Mouse (Mus musculus): ENCODE data around the gene Sigmar1. TPM values are rescaled to one million over a fixed set of nuclear protein-coding genes. Genes with fewer than 3 reads are reported as not detected.

The Sigmar1 gene
- polyA plus RNA-seq, 1 experiment from 2014 or later = 90.6 TPM

DNA sequence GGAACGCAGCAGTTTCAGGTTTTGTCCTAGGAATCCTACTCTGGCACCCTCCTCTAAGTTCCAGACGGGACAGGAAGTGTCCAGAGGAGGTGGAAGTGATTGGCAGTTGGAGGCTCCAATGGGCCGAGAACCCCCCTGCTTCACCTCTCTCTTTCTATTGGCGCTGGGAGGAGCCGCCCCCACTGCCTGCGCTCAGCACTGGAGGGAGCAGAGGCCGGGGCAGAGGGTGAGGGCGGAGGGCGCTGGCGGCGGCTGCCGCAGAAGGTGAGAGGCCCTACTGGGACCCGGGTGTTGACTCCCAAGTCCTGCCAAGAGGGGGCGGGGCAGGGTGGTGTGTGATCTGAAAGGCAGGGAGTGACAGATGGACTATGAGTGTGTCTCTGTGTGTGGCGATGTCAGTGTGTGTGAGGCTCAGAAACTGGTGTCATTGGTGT, 4.3 kb upstream of the Sigmar1 start:
- H3K9ac ChIP-seq (replicated peaks; ENCODE audit: low read depth, low read length) = peak overlapping the region; percentile 48
- peak overlapping the region; percentile 91 for H3K27ac ChIP-seq (ENCODE audit: low read length)
- WGBS = 1% methylated on average over 15 of the region's 15 CpGs
- peaks cover 34% of the 10 kb centered on the region for H3K4me1 ChIP-seq (ENCODE audit: control insufficient read depth, insufficient read depth, low read length)
- peak; percentile 85 for ATAC-seq (ENCODE audit: insufficient number of reproducible peaks, insufficient read depth, low FRiP score, low read depth)
- H3K36me3 ChIP-seq (ENCODE audit: control insufficient read depth, insufficient read depth, low read length) = no peaks in the 10 kb centered on the region; the same call in 1 of the 2 replicates
- H3K9me3 ChIP-seq (ENCODE audit: control insufficient read depth, low read depth, low read length) = no peaks in the 10 kb centered on the region
- H3K4me2 ChIP-seq (replicated peaks; ENCODE audit: low read depth, low read length) = peak overlapping the region; percentile 79
- H3K27me3 ChIP-seq (ENCODE audit: control insufficient read depth, insufficient read depth, low read length) = no peaks in the 10 kb centered on the region
- peak overlapping the region; percentile 52 for H3K4me3 ChIP-seq (ENCODE audit: low read depth, low read length)

- Histone ChIP-seq H3K27me3 (ENCODE audit: control insufficient read depth, insufficient read depth, low read length) (no peaks in the 10 kb centered on the region), H3K36me3 (ENCODE audit: control insufficient read depth, insufficient read depth, low read length) (no peaks in the 10 kb centered on the region; the same call in 1 of the 2 replicates), H3K9me3 (ENCODE audit: control insufficient read depth, low read depth, low read length) (no peaks in the 10 kb centered on the region), H3K4me3 (ENCODE audit: low read depth, low read length) (peak overlapping the region; percentile 52), H3K4me2 (replicated peaks; ENCODE audit: low read depth, low read length) (peak overlapping the region; percentile 79), H3K9ac (replicated peaks; ENCODE audit: low read depth, low read length) (peak overlapping the region; percentile 48; the same call in 1 of the 2 replicates), H3K27ac (ENCODE audit: low read length) (peak overlapping the region; percentile 91), H3K4me1 (ENCODE audit: control insufficient read depth, insufficient read depth, low read length) (peaks cover 38% of the 10 kb centered on the region)
- 19% methylated on average over 6 of the region's 6 CpGs for WGBS
- ATAC-seq (ENCODE audit: insufficient number of reproducible peaks, insufficient read depth, low FRiP score, low read depth) = no peak
These were observed 3.8 kb upstream of the Sigmar1 start for GRCm38 (mm10) chr4:41759656-41760287.

GRCm38 (mm10) chr4:41759206-41759605, 3.2 kb upstream of the Sigmar1 start:
- 83% methylated on average over 9 of the region's 9 CpGs for WGBS
- ATAC-seq (ENCODE audit: insufficient number of reproducible peaks, insufficient read depth, low FRiP score, low read depth) = no peak
- Histone ChIP-seq H3K36me3 (ENCODE audit: control insufficient read depth, insufficient read depth, low read length) (no peaks in the 10 kb centered on the region; the same call in 1 of the 2 replicates), H3K27me3 (ENCODE audit: control insufficient read depth, insufficient read depth, low read length) (no peaks in the 10 kb centered on the region), H3K27ac (ENCODE audit: low read length) (peak overlapping the region; percentile 91; the same call in 1 of the 2 replicates), H3K9ac (replicated peaks; ENCODE audit: low read depth, low read length) (no peak overlapping the region), H3K4me2 (replicated peaks; ENCODE audit: low read depth, low read length) (no peak overlapping the region), H3K9me3 (ENCODE audit: control insufficient read depth, low read depth, low read length) (no peaks in the 10 kb centered on the region), H3K4me3 (ENCODE audit: low read depth, low read length) (no peak overlapping the region), H3K4me1 (ENCODE audit: control insufficient read depth, insufficient read depth, low read length) (peaks cover 40% of the 10 kb centered on the region)

DNA sequence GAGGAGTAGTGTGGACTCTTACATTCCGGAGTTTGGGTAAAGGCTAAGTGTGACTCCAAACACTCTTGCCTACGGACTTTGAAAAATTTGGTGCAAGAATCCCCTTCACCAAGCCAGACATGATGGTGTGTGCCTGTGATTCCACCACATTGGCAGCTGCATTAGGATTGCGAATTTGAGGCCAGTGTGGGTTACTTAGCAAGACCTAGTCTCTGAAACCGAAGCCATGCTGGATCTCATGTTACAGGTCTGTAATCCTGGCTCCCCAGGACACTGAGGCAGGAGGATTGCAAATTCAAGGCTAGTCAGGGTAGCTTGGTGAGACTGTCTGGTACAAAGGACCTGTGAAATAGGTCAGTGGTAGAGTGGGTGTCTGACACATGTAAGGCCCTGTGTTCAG, 2.7 kb upstream of the Sigmar1 start:
- H3K27ac ChIP-seq (ENCODE audit: low read length) = no peak overlapping the region
- ATAC-seq (ENCODE audit: insufficient number of reproducible peaks, insufficient read depth, low FRiP score, low read depth) = no peak
- WGBS = 92% methylated on average over 4 of the region's 4 CpGs
- H3K9ac ChIP-seq (replicated peaks; ENCODE audit: low read depth, low read length) = no peak overlapping the region
- H3K27me3 ChIP-seq (ENCODE audit: control insufficient read depth, insufficient read depth, low read length) = no peaks in the 10 kb centered on the region
- no peak overlapping the region for H3K4me3 ChIP-seq (ENCODE audit: low read depth, low read length)
- peaks cover 40% of the 10 kb centered on the region for H3K4me1 ChIP-seq (ENCODE audit: control insufficient read depth, insufficient read depth, low read length)
- no peak overlapping the region for H3K4me2 ChIP-seq (replicated peaks; ENCODE audit: low read depth, low read length)
- no peaks in the 10 kb centered on the region; the same call in 1 of the 2 replicates for H3K36me3 ChIP-seq (ENCODE audit: control insufficient read depth, insufficient read depth, low read length)
- no peaks in the 10 kb centered on the region for H3K9me3 ChIP-seq (ENCODE audit: control insufficient read depth, low read depth, low read length)

- H3K9me3 ChIP-seq (ENCODE audit: control insufficient read depth, low read depth, low read length) = no peaks in the 10 kb centered on the region
- WGBS = 73% methylated on average over 11 of the region's 11 CpGs
- H3K27ac ChIP-seq (ENCODE audit: low read length) = no peak overlapping the region
- no peak overlapping the region for H3K9ac ChIP-seq (replicated peaks; ENCODE audit: low read depth, low read length)
- no peak overlapping the region for H3K4me2 ChIP-seq (replicated peaks; ENCODE audit: low read depth, low read length)
- no peaks in the 10 kb centered on the region for H3K27me3 ChIP-seq (ENCODE audit: control insufficient read depth, insufficient read depth, low read length)
- ATAC-seq (ENCODE audit: insufficient number of reproducible peaks, insufficient read depth, low FRiP score, low read depth) = no peak
- H3K4me3 ChIP-seq (ENCODE audit: low read depth, low read length) = no peak overlapping the region
- peaks cover 40% of the 10 kb centered on the region for H3K4me1 ChIP-seq (ENCODE audit: control insufficient read depth, insufficient read depth, low read length)
- no peaks in the 10 kb centered on the region; the same call in 1 of the 2 replicates for H3K36me3 ChIP-seq (ENCODE audit: control insufficient read depth, insufficient read depth, low read length)
These were observed 2.1 kb upstream of the Sigmar1 start for GRCm38 (mm10) chr4:41758021-41758420.

DNA sequence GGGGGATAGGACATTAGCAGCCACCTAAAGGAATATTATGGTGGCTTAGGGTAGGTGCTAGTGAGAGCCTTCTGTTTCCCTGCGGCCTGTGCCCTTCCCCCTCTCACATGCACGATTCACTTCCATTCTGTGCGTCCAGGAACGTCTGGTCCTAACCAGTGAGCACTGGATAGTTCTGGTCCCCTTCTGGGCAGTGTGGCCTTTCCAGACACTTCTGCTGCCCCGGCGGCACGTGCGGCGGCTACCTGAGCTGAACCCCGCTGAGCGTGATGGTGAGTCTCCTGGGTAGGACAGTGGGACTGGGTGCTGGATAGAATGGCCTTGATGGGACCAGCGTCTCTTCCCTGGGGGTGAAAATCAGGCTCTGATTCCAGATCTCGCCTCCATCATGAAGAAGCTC, 1.4 kb upstream of the Sigmar1 start:
- WGBS = 94% methylated on average over 13 of the region's 13 CpGs

DNA sequence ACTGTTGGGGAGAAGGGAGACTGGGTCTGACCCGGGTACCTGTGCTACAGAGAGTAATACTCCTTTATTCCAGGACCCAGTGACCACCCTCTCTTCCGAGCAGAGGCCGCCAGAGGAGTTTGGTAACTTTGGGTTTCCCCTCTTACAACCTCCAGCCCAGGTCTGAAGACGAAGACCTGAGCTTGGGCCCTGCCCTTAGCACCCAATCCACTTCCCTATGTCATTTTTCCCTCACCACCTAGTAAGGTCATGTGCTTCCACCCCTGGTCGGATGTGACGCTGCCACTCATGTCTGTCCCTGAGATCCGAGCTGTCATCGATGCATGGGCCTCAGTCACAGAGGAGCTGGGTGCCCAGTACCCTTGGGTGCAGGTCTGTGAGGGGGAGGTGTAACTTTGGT, 483 bp upstream of the Sigmar1 start:
- WGBS = 73% methylated on average over 8 of the region's 8 CpGs
- no peaks in the 10 kb centered on the region; the same call in 1 of the 2 replicates for H3K36me3 ChIP-seq (ENCODE audit: control insufficient read depth, insufficient read depth, low read length)
- no peaks in the 10 kb centered on the region for H3K27me3 ChIP-seq (ENCODE audit: control insufficient read depth, insufficient read depth, low read length)
- H3K9ac ChIP-seq (replicated peaks; ENCODE audit: low read depth, low read length) = no peak overlapping the region; the same call in 1 of the 2 replicates
- H3K4me2 ChIP-seq (replicated peaks; ENCODE audit: low read depth, low read length) = peak overlapping the region; percentile 68
- H3K4me3 ChIP-seq (ENCODE audit: low read depth, low read length) = peak overlapping the region; percentile 57
- H3K27ac ChIP-seq (ENCODE audit: low read length) = no peak overlapping the region
- H3K4me1 ChIP-seq (ENCODE audit: control insufficient read depth, insufficient read depth, low read length) = peaks cover 26% of the 10 kb centered on the region
- no peaks in the 10 kb centered on the region for H3K9me3 ChIP-seq (ENCODE audit: control insufficient read depth, low read depth, low read length)
- ATAC-seq (ENCODE audit: insufficient number of reproducible peaks, insufficient read depth, low FRiP score, low read depth) = no peak

More for the DNA sequence above, 1.4 kb upstream of the Sigmar1 start:
- no peaks in the 10 kb centered on the region for H3K27me3 ChIP-seq (ENCODE audit: control insufficient read depth, insufficient read depth, low read length)
- peaks cover 34% of the 10 kb centered on the region for H3K4me1 ChIP-seq (ENCODE audit: control insufficient read depth, insufficient read depth, low read length)
- no peak overlapping the region for H3K27ac ChIP-seq (ENCODE audit: low read length)
- H3K9ac ChIP-seq (replicated peaks; ENCODE audit: low read depth, low read length) = no peak overlapping the region
- H3K4me3 ChIP-seq (ENCODE audit: low read depth, low read length) = no peak overlapping the region
- H3K36me3 ChIP-seq (ENCODE audit: control insufficient read depth, insufficient read depth, low read length) = no peaks in the 10 kb centered on the region; the same call in 1 of the 2 replicates
- no peak overlapping the region for H3K4me2 ChIP-seq (replicated peaks; ENCODE audit: low read depth, low read length)
- H3K9me3 ChIP-seq (ENCODE audit: control insufficient read depth, low read depth, low read length) = no peaks in the 10 kb centered on the region
- no peak for ATAC-seq (ENCODE audit: insufficient number of reproducible peaks, insufficient read depth, low FRiP score, low read depth)

DNA sequence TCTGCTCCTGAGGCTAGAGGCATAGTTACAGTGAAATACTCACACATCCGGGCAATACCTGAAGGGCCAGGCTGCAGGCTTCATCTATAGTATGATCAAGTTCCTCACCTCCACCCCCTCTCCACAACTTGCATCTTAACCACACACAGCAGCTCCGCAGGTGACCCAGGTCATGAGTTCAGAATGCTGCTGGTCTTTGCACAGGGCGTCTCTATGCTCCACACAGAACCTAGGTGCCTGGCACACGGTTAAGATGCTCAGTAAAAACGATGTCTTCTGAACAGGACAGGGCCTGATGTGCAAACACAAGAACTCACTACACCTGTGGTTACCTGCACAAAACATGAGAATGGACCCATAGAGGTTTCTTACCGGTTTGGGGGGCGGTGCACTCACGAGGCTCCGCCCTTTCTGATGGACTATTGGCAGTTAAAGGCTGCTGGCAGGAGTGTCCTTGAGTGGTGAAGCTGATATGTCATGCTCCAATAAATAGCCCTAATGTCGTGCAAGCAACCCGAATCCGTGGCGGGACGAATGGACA, 1.1 kb downstream of the Sigmar1 start, which contains the start of gene Galt:
Gene Galt, plus strand, starts transcription at position 432 of the 541 bp plus-strand sequence.
- ATAC-seq (ENCODE audit: insufficient number of reproducible peaks, insufficient read depth, low FRiP score, low read depth) = peak; percentile 74

More for the DNA sequence above, 1.1 kb downstream of the Sigmar1 start, which contains the start of gene Galt:
- Histone ChIP-seq H3K27ac (ENCODE audit: low read length) (peak within 1 kb of the TSS; percentile 80), H3K9me3 (ENCODE audit: control insufficient read depth, low read depth, low read length) (no peaks in the 10 kb centered on the region), H3K4me3 (ENCODE audit: low read depth, low read length) (peak within 1 kb of the TSS; percentile 57), H3K4me1 (ENCODE audit: control insufficient read depth, insufficient read depth, low read length) (peaks cover 14% of the 10 kb centered on the region; the same call in 1 of the 2 replicates), H3K36me3 (ENCODE audit: control insufficient read depth, insufficient read depth, low read length) (no peaks in the 10 kb centered on the region; the same call in 1 of the 2 replicates), H3K27me3 (ENCODE audit: control insufficient read depth, insufficient read depth, low read length) (no peaks in the 10 kb centered on the region), H3K4me2 (replicated peaks; ENCODE audit: low read depth, low read length) (peak within 1 kb of the TSS; percentile 68), H3K9ac (replicated peaks; ENCODE audit: low read depth, low read length) (peak within 1 kb of the TSS; percentile 59)
- WGBS = 13% methylated on average over 14 of the region's 14 CpGs
